Mouse (Mus musculus) heart, embryonic 11.5 days (tissue): ENCODE measurements around the gene Gm9970. TPM values are rescaled to one million over a fixed set of nuclear protein-coding genes. Genes with fewer than 3 reads are reported as not detected.
"Not testable (repeated sequence)": the region's sequence is repeated elsewhere in the genome, so short reads cannot be mapped to it uniquely, and the experiment has no call there.

ENCODE experiments used
- ATAC-seq: fragments of 200-750 bp; cut with Nextera tagmentation; replicated peaks from 2 replicates; pipeline ENCODE4 v1.8.0; 2017; ENCODE audit warnings: moderate library complexity; ENCODE audit not compliant: insufficient number of reproducible peaks, low FRiP score, low TSS enrichment
- H3K27ac ChIP-seq: fragments of 300-500 bp; sonication (generic); 2 replicates; pipeline ENCODE4 v1.5.1; 2014; ENCODE audit warnings: mild to moderate bottlenecking, low read depth, low read length
- H3K27me3 ChIP-seq: fragments of 300-500 bp; sonication (generic); 2 replicates; pipeline ENCODE4 v1.6.1; 2014; ENCODE audit warnings: mild to moderate bottlenecking, low read length, mixed read lengths; ENCODE audit not compliant: control insufficient read depth, insufficient read depth
- H3K36me3 ChIP-seq: fragments of 300-500 bp; sonication (generic); 2 replicates; pipeline ENCODE4 v1.6.1; 2014; ENCODE audit warnings: mild to moderate bottlenecking, low read length, moderate library complexity, mixed read lengths; ENCODE audit not compliant: control insufficient read depth, insufficient read depth
- H3K4me1 ChIP-seq: fragments of 300-500 bp; sonication (generic); 2 replicates; pipeline ENCODE4 v1.6.1; 2014; ENCODE audit warnings: low read length; ENCODE audit not compliant: control insufficient read depth, insufficient read depth
- H3K4me2 ChIP-seq: fragments of 300-500 bp; sonication (generic); 2 replicates; pipeline ENCODE4 v1.6.1; 2014; ENCODE audit warnings: mild to moderate bottlenecking, moderate library complexity
- H3K4me3 ChIP-seq: fragments of 300-500 bp; sonication (generic); 2 replicates; pipeline ENCODE4 v1.5.1; 2014; ENCODE audit warnings: low read depth, low read length
- H3K9ac ChIP-seq: fragments of 300-500 bp; sonication (generic); 2 replicates; pipeline ENCODE4 v1.6.1; 2014; ENCODE audit warnings: mild to moderate bottlenecking, low read depth, low read length, moderate library complexity
- H3K9me3 ChIP-seq: fragments of 300-500 bp; sonication (generic); replicated peaks from 2 replicates; pipeline ENCODE4 v1.6.1; 2016; ENCODE audit warnings: low read length; ENCODE audit not compliant: control insufficient read depth
- WGBS: fragments of 180-500 bp; shearing (Covaris S2); extraction: QIAGEN DNeasy Blood & Tissue Kit; methylation state at CpG from one replicate; pipeline ENCODE4 v1.1.7; 2014; ENCODE audit not compliant: insufficient replicate concordance; 5-methylcytosine and 5-hydroxymethylcytosine counted together
- polyA plus RNA-seq: library from polyadenylated mRNA; unstranded; fragments of >200 nt; fragmentation: Nextera tagmentation; extraction: Ambion mirVana; gene quantifications from 2 replicates; pipeline ENCODE4 v1.2.1, GENCODE M21; 2014

Gene Gm9970
- polyA plus RNA-seq, 1 experiment from 2014 or later = 0.53 TPM

GRCm38 (mm10) chr5:31219911-31220447 is 21.1 kb downstream of the Gm9970 start:
- peak overlapping the region; percentile 90 for H3K4me2 ChIP-seq
- peak; percentile 36 for ATAC-seq

GRCm38 (mm10) chr5:31219474-31219873 is 21.6 kb downstream of the Gm9970 start:
- H3K4me3 ChIP-seq = peak overlapping the region; percentile 94
- no peak for ATAC-seq
- H3K9me3 ChIP-seq = no peaks in the 10 kb centered on the region
- no peaks in the 10 kb centered on the region for H3K27me3 ChIP-seq
- 2% methylated on average over 11 of the region's 11 CpGs for WGBS
- H3K9ac ChIP-seq = peak overlapping the region; percentile 96
- 0 out of 2 replicates have a peak, but pooled peaks cover 6% of the 10 kb centered on the region for H3K4me1 ChIP-seq
- H3K36me3 ChIP-seq = no peaks in the 10 kb centered on the region
- 0 out of 2 replicates have a peak overlapping the region, but pooled peaks have one; percentile 89 for H3K27ac ChIP-seq
- peak overlapping the region; percentile 90 for H3K4me2 ChIP-seq

More at GRCm38 (mm10) chr5:31219911-31220447, 21.1 kb downstream of the Gm9970 start:
- under 1% methylated on average over 39 of the region's 40 CpGs for WGBS
- H3K9me3 ChIP-seq = no peaks in the 10 kb centered on the region
- peak overlapping the region; percentile 94 for H3K4me3 ChIP-seq
- H3K27ac ChIP-seq = peak overlapping the region; percentile 89
- H3K4me1 ChIP-seq = 0 out of 2 replicates have a peak, but pooled peaks cover 6% of the 10 kb centered on the region
- H3K36me3 ChIP-seq = no peaks in the 10 kb centered on the region
- H3K27me3 ChIP-seq = no peaks in the 10 kb centered on the region
- peak overlapping the region; percentile 96 for H3K9ac ChIP-seq

DNA sequence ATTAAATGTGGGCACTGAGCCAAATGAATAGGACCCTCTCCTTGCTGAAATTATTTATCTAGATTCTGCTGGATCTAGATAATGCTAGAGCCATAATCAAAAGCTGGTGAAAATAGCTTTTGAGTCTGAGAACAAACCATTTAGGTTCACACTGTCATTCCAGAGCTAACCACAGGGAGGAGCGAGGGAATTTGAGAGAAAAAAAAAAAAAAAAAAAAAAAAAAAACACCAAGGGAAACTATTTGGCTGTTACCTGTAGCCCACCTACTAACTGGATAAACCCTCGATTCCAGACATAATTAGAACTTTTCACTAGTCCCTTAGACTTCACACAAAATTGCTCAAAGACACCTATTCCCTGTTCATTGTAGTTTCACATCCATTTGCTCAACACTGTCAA is 22.0 kb downstream of the Gm9970 start:
- 3% methylated on average over 2 of the region's 2 CpGs for WGBS
- Histone ChIP-seq H3K4me2 (peak overlapping the region; percentile 90), H3K36me3 (no peaks in the 10 kb centered on the region), H3K4me1 (0 out of 2 replicates have a peak, but pooled peaks cover 6% of the 10 kb centered on the region), H3K27ac (no peak overlapping the region), H3K9me3 (no peaks in the 10 kb centered on the region), H3K4me3 (peak overlapping the region; percentile 94), H3K9ac (0 out of 2 replicates have a peak overlapping the region, but pooled peaks have one; percentile 22), H3K27me3 (no peaks in the 10 kb centered on the region)
- ATAC-seq = no peak

GRCm38 (mm10) chr5:31218294-31218693 is 22.7 kb downstream of the Gm9970 start:
- Histone ChIP-seq H3K27ac (no peak overlapping the region), H3K27me3 (no peaks in the 10 kb centered on the region), H3K36me3 (no peaks in the 10 kb centered on the region), H3K4me1 (0 out of 2 replicates have a peak, but pooled peaks cover 6% of the 10 kb centered on the region), H3K4me3 (no peak overlapping the region), H3K9me3 (no peaks in the 10 kb centered on the region), H3K9ac (no peak overlapping the region), H3K4me2 (peak overlapping the region; percentile 90)
- no peak for ATAC-seq
- 47% methylated on average over 7 of the region's 7 CpGs for WGBS

GRCm38 (mm10) chr5:31216554-31216953 is 24.5 kb downstream of the Gm9970 start:
- H3K27ac ChIP-seq, H3K4me3 ChIP-seq, H3K4me2 ChIP-seq, H3K36me3 ChIP-seq, H3K4me1 ChIP-seq, ATAC-seq, H3K9ac ChIP-seq, H3K27me3 ChIP-seq, H3K9me3 ChIP-seq: not testable (repeated sequence)
- WGBS = 90% methylated on average over 6 of the region's 6 CpGs

- Histone ChIP-seq H3K9me3 (peaks cover 5% of the 10 kb centered on the region), H3K4me1 (peaks cover 9% of the 10 kb centered on the region; the same call in 1 of the 2 replicates), H3K27me3 (no peaks in the 10 kb centered on the region), H3K4me2 (no peak overlapping the region), H3K9ac (no peak overlapping the region), H3K4me3 (no peak overlapping the region), H3K27ac (no peak overlapping the region), H3K36me3 (peaks cover 38% of the 10 kb centered on the region)
- WGBS = 92% methylated on average over 6 of the region's 6 CpGs
- ATAC-seq = no peak
Observed at GRCm38 (mm10) chr5:31204421-31204820, 36.6 kb downstream of the Gm9970 start.

GRCm38 (mm10) chr5:31203866-31204265 is 37.2 kb downstream of the Gm9970 start:
- Histone ChIP-seq H3K4me3 (no peak overlapping the region), H3K27me3 (no peaks in the 10 kb centered on the region), H3K27ac (no peak overlapping the region), H3K9ac (no peak overlapping the region), H3K36me3 (peaks cover 40% of the 10 kb centered on the region), H3K9me3 (peaks cover 5% of the 10 kb centered on the region), H3K4me1 (peaks cover 9% of the 10 kb centered on the region; the same call in 1 of the 2 replicates), H3K4me2 (no peak overlapping the region)
- no peak for ATAC-seq
- 86% methylated on average over 2 of the region's 2 CpGs for WGBS

GRCm38 (mm10) chr5:31202933-31203332 is 38.1 kb downstream of the Gm9970 start:
- Histone ChIP-seq H3K36me3 (peaks cover 43% of the 10 kb centered on the region), H3K9me3 (peaks cover 5% of the 10 kb centered on the region), H3K27ac (peak overlapping the region; percentile 86), H3K4me3 (peak overlapping the region; percentile 73), H3K4me1 (peaks cover 9% of the 10 kb centered on the region; the same call in 1 of the 2 replicates), H3K4me2 (peak overlapping the region; percentile 89), H3K9ac (peak overlapping the region; percentile 76), H3K27me3 (no peaks in the 10 kb centered on the region)
- WGBS = 83% methylated on average over 7 of the region's 7 CpGs
- ATAC-seq = no peak
